Mouse (Mus musculus) C2C12 (cell line): Measurements from ENCODE around the gene Taz.

Source experiments
- CTCF ChIP-seq: IDR thresholded peaks from one replicate; pipeline ENCODE4 v1.5.1; 2011; ENCODE audit not compliant: control insufficient read depth, insufficient read depth, insufficient read length
- USF1 ChIP-seq: IDR thresholded peaks from one replicate; pipeline ENCODE4 v1.6.1; 2011; ENCODE audit warnings: low read depth, mild to moderate bottlenecking, control low read depth, moderate library complexity

DNA sequence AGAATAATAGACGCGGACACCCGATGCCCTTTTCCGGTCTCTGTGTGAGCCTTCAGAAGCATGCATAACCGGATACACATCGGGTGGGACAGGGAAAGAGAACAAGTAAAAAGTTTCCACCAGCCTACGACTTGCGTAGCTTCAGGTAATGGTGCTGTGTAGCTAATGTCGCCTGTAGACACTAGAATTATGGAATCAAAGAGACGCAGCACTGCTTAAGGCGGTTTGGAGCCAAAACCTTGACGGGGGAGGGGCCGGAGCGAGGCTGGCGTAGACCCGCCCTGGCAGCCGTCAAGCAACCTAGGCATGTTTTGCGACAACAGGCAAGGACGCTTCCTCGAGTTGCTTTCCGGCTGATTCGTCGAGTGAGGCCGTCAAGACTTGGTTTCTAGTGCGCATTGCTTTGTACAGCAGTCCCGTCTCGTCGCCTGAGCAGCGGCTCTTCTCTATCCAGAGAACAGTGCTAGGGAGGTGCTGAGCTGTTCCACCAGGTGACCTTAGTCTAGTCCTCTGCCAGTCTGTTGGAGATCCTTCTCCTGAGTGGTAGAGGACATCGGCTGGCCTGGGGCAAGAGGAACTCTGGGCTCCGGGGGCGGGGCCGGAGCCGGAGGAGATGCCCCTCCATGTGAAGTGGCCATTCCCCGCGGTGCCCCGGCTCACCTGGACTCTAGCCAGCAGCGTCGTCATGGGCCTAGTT, 831 bp downstream of the Taz start:
- no peak for TF ChIP-seq CTCF
- no peak for TF ChIP-seq USF1
